Mouse (Mus musculus) fibroblast of lung, adult 2 months (primary cell): Measurements from ENCODE around the gene Mael.

Experiments
- DNase-seq: peaks from one replicate; pipeline ENCODE4 v3.0.0-alpha.2; 2011; ENCODE audit warnings: low read depth

The Mael gene

GRCm38 (mm10) chr1:166153351-166154120, 85.0 kb downstream of the Mael start:
- peak; percentile 22 for DNase-seq

- no peak for DNase-seq
Measured at GRCm38 (mm10) chr1:166152034-166152433, 86.5 kb downstream of the Mael start.

- DNase-seq: no peak
Measured at GRCm38 (mm10) chr1:166151341-166151740, 87.2 kb downstream of the Mael start.
